Mouse (Mus musculus) stomach, embryonic 16.5 days (tissue): ENCODE results near the gene Hjurp. TPM values are rescaled to one million over a fixed set of nuclear protein-coding genes. Genes with fewer than 3 reads are reported as not detected.
A peak's percentile ranks its signal among the peaks of the same experiment; 100 is the strongest.

ENCODE experiments used
- ATAC-seq: fragments of 200-750 bp; cut with Nextera tagmentation; 2 replicates; pipeline ENCODE4 v1.8.0; 2017; ENCODE audit warnings: moderate number of reproducible peaks, moderate TSS enrichment; ENCODE audit not compliant: insufficient read depth, low FRiP score
- H3K27ac ChIP-seq: fragments of 300-500 bp; sonication (generic); 2 replicates; pipeline ENCODE4 v1.5.1; 2014; ENCODE audit warnings: low read length
- H3K27me3 ChIP-seq: fragments of 300-500 bp; sonication (generic); 2 replicates; pipeline ENCODE4 v1.6.1; 2014; ENCODE audit warnings: low read length, control low read depth, mixed read lengths; ENCODE audit not compliant: control insufficient read depth, insufficient read depth
- H3K36me3 ChIP-seq: fragments of 300-500 bp; sonication (generic); 2 replicates; pipeline ENCODE4 v1.6.1; 2014; ENCODE audit warnings: low read length; ENCODE audit not compliant: control insufficient read depth, insufficient read depth
- H3K4me1 ChIP-seq: fragments of 300-500 bp; sonication (generic); 2 replicates; pipeline ENCODE4 v1.6.1; 2014; ENCODE audit warnings: low read length, control low read depth, mixed read lengths; ENCODE audit not compliant: control insufficient read depth, insufficient read depth
- H3K4me2 ChIP-seq: fragments of 300-500 bp; sonication (generic); 2 replicates; pipeline ENCODE4 v1.6.1; 2014; ENCODE audit warnings: low read depth, low read length, mixed read lengths
- H3K4me3 ChIP-seq: fragments of 300-500 bp; sonication (generic); replicated peaks from 2 replicates; pipeline ENCODE4 v1.5.1; 2014; ENCODE audit warnings: mild to moderate bottlenecking, low read length
- H3K9ac ChIP-seq: fragments of 300-500 bp; sonication (generic); 2 replicates; pipeline ENCODE4 v1.6.1; 2014; ENCODE audit warnings: low read length
- H3K9me3 ChIP-seq: fragments of 300-500 bp; sonication (generic); replicated peaks from 2 replicates; pipeline ENCODE4 v1.6.1; 2016; ENCODE audit warnings: low read length, control low read depth; ENCODE audit not compliant: control insufficient read depth
- WGBS: fragments of 180-500 bp; shearing (Covaris S2); extraction: QIAGEN DNeasy Blood & Tissue Kit; methylation state at CpG from one replicate; pipeline ENCODE4 v1.1.7; 2014; 5-methylcytosine and 5-hydroxymethylcytosine counted together
- polyA plus RNA-seq: library from polyadenylated mRNA; unstranded; fragments of >200 nt; fragmentation: Nextera tagmentation; extraction: Ambion mirVana; gene quantifications from 2 replicates; pipeline ENCODE4 v1.2.1, GENCODE M21; 2015

The Hjurp gene
- polyA plus RNA-seq, 1 experiment from 2014 or later = 169 TPM

DNA sequence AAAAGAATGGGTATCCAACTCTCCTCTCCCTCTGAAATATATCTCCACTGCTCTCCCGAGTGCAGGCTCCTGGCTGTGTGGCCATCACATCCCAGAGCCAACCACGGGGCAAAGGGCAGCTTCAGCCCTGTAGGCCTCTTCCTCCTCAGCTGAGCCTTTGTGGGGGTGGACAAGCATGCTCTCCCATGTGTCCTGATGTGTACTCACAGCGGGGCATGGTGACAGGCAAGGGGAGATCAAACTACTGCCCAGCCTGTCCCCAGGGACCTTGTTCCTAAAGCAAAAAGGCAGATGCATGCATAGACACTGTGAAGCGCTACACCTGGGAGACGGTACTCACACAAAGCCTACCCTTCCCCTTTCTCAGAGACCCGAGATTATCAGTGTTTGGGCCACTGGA is 17.3 kb downstream of the Hjurp start:
- WGBS = 74% methylated on average over 6 of the region's 6 CpGs
- H3K4me3 ChIP-seq = no peak overlapping the region
- H3K9me3 ChIP-seq = no peaks in the 10 kb centered on the region
- H3K27ac ChIP-seq = no peak overlapping the region
- H3K4me1 ChIP-seq = peaks cover 18% of the 10 kb centered on the region
- no peaks in the 10 kb centered on the region for H3K27me3 ChIP-seq
- no peak overlapping the region for H3K4me2 ChIP-seq
- H3K36me3 ChIP-seq = peaks cover 49% of the 10 kb centered on the region
- no peak overlapping the region for H3K9ac ChIP-seq
- peak; percentile 4; the same call in 1 of the 2 replicates for ATAC-seq

- Histone ChIP-seq H3K4me2 (no peak overlapping the region), H3K27ac (peak overlapping the region; percentile 3; the same call in 1 of the 2 replicates), H3K36me3 (peaks cover 45% of the 10 kb centered on the region), H3K4me1 (peaks cover 18% of the 10 kb centered on the region), H3K9ac (no peak overlapping the region), H3K9me3 (0 out of 2 replicates have a peak, but pooled peaks cover 3% of the 10 kb centered on the region), H3K4me3 (no peak overlapping the region), H3K27me3 (no peaks in the 10 kb centered on the region)
- ATAC-seq = no peak
- WGBS = 67% methylated on average over 4 of the region's 4 CpGs
Measured at GRCm38 (mm10) chr1:88259643-88260024, 17.8 kb downstream of the Hjurp start.

- ATAC-seq = 0 out of 2 replicates have a peak, but pooled peaks have one; percentile 0
- H3K27ac ChIP-seq = peak overlapping the region; percentile 3; the same call in 1 of the 2 replicates
- H3K4me3 ChIP-seq = no peak overlapping the region
- WGBS = 62% methylated on average over 8 of the region's 8 CpGs
- no peak overlapping the region for H3K9ac ChIP-seq
- 0 out of 2 replicates have a peak, but pooled peaks cover 5% of the 10 kb centered on the region for H3K9me3 ChIP-seq
- no peak overlapping the region for H3K4me2 ChIP-seq
- peaks cover 39% of the 10 kb centered on the region for H3K36me3 ChIP-seq
- no peaks in the 10 kb centered on the region for H3K27me3 ChIP-seq
- peaks cover 18% of the 10 kb centered on the region for H3K4me1 ChIP-seq
Measured at GRCm38 (mm10) chr1:88258881-88259642, 18.4 kb downstream of the Hjurp start.

DNA sequence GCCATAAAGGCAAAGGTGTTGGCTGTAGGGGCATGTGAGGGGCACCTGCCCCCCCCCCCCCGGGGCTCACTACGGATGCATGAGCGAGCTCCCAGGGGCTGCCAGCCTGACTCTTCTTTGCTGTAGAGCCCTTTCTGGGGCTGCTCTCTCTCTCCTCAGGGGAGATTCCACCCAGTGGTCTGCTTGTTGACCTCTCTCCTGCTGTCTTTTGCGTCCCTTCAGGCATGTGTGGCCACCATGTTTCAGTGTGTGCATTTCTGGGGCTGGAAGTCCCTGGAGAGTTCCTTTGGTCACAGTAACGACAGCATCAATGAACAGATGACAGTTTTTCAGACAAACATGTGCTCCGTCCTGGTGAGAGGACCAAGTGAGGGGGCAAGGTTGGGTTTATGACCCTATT is 19.1 kb downstream of the Hjurp start:
- Histone ChIP-seq H3K27ac (no peak overlapping the region), H3K9me3 (0 out of 2 replicates have a peak, but pooled peaks cover 5% of the 10 kb centered on the region), H3K4me3 (no peak overlapping the region), H3K4me2 (no peak overlapping the region), H3K36me3 (peaks cover 32% of the 10 kb centered on the region), H3K9ac (no peak overlapping the region), H3K4me1 (peaks cover 18% of the 10 kb centered on the region), H3K27me3 (no peaks in the 10 kb centered on the region)
- ATAC-seq = no peak
- 69% methylated on average over 6 of the region's 6 CpGs for WGBS

DNA sequence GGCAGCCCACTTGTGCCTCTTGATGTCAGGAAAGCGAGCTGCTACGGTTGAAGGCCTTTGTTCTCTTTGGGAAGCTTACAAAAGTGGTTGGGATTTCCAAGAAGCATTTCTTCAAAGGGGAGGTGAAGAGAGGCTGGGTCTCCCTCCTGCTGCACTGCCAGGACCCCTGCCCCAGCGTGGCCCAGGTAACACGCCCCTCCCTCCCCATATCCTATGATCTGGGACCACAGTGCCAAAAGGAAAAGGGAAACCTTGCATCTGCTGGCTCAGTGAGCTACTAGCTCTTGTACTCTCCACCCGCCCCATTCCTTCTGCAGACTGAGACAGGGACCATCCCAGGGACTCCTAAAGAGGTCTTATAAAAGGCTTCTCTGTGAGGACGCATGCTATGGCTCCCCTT is 19.8 kb downstream of the Hjurp start:
- Histone ChIP-seq H3K4me1 (peaks cover 18% of the 10 kb centered on the region), H3K9ac (no peak overlapping the region), H3K27ac (no peak overlapping the region), H3K36me3 (peaks cover 26% of the 10 kb centered on the region), H3K27me3 (no peaks in the 10 kb centered on the region), H3K9me3 (0 out of 2 replicates have a peak, but pooled peaks cover 5% of the 10 kb centered on the region), H3K4me3 (no peak overlapping the region), H3K4me2 (no peak overlapping the region)
- WGBS = 79% methylated on average over 6 of the region's 6 CpGs
- no peak for ATAC-seq

DNA sequence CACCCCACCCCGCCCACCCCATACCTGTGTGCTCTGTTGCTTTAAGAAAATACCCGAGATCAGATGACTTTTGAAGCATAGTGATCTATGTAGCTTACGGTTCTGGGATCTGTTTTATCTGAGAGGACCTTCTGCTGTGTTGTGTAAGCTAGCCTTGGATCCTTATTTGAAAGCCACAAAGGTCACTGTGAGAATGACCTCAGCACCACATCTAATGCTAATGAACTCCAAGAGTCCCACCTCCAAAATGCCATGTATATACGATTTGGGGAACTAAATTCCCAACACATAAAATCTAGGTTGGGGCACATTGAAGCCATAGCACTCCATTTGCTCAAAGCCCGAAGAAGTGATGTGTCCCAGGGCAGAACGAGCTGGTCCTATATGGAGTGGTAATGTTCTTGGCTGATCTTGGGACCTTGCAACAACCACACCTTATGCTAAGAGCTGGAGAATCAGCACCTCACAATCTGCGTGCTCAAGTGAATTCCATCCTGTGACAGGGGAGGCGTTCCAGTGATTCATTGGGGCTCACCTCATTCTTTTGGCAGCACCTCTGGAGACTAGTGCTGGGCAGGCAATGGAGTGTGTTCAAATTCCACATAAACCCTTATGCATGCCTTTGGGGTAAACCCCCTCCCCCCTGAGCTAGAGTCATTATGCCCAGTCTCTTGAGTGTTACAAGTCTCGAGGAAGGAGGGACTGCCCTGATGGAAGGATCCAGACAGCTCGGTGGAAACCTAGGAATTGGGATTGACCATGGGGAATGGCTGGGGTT is 20.4 kb downstream of the Hjurp start:
- Histone ChIP-seq H3K27ac (no peak overlapping the region), H3K4me3 (no peak overlapping the region), H3K9ac (no peak overlapping the region), H3K4me1 (peaks cover 13% of the 10 kb centered on the region; the same call in 1 of the 2 replicates), H3K9me3 (peaks cover 9% of the 10 kb centered on the region), H3K36me3 (peaks cover 20% of the 10 kb centered on the region), H3K4me2 (no peak overlapping the region), H3K27me3 (no peaks in the 10 kb centered on the region)
- WGBS = 74% methylated on average over 10 of the region's 10 CpGs
- ATAC-seq = no peak

GRCm38 (mm10) chr1:88255989-88256754 is 21.3 kb downstream of the Hjurp start:
- 79% methylated on average over 13 of the region's 13 CpGs for WGBS
- no peak for ATAC-seq
- Histone ChIP-seq H3K27ac (no peak overlapping the region), H3K9ac (no peak overlapping the region), H3K27me3 (no peaks in the 10 kb centered on the region), H3K36me3 (peaks cover 11% of the 10 kb centered on the region; the same call in 1 of the 2 replicates), H3K4me1 (peaks cover 9% of the 10 kb centered on the region; the same call in 1 of the 2 replicates), H3K4me3 (no peak overlapping the region), H3K9me3 (peaks cover 11% of the 10 kb centered on the region), H3K4me2 (no peak overlapping the region)

DNA sequence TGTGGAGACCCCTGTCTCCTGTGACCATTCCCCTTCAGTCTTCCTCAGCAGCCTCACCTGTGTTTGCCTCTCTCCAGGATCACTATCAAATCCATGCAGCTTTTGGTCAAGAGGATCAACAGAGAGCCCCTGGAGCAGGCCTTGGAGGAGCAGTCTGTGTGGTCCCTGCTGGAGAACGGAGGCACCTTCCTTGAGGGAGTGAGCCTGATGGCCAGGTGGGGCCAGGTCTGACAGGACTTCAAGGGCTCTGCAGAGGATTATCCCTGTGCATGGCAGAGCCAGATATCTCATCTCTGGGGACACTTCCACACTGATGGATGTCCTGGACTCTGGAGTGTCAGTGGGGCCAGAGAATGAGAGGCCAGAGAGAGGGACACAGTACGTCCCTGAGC is 22.0 kb downstream of the Hjurp start:
- peaks cover 8% of the 10 kb centered on the region; the same call in 1 of the 2 replicates for H3K36me3 ChIP-seq
- no peak overlapping the region for H3K4me2 ChIP-seq
- H3K27ac ChIP-seq = no peak overlapping the region
- 0 out of 2 replicates have a peak, but pooled peaks have one; percentile 0 for ATAC-seq
- no peak overlapping the region for H3K9ac ChIP-seq
- peaks cover 9% of the 10 kb centered on the region; the same call in 1 of the 2 replicates for H3K4me1 ChIP-seq
- H3K9me3 ChIP-seq = peaks cover 18% of the 10 kb centered on the region
- no peaks in the 10 kb centered on the region for H3K27me3 ChIP-seq
- no peak overlapping the region for H3K4me3 ChIP-seq
- 48% methylated on average over 2 of the region's 2 CpGs for WGBS
